Mouse (Mus musculus) A20 (cell line): ENCODE data around the gene Kirrel.

Experiments used
- DNase-seq: peaks from one replicate; pipeline ENCODE4 v3.0.0-alpha.2; 2011; ENCODE audit warnings: low read depth, low spot score

Kirrel gene

GRCm38 (mm10) chr3:87174096-87174768 lies at the start of gene Kirrel:
TSS of gene Kirrel (minus strand) at chr3:87174747.
- DNase-seq = no peak

GRCm38 (mm10) chr3:87223636-87224035 lies 49.1 kb upstream of the Kirrel start:
- DNase-seq = no peak

GRCm38 (mm10) chr3:87222346-87222745 lies 47.8 kb upstream of the Kirrel start:
- DNase-seq = no peak

GRCm38 (mm10) chr3:87215176-87215575 lies 40.6 kb upstream of the Kirrel start:
- no peak for DNase-seq

- peak; percentile 88 for DNase-seq
Observed at GRCm38 (mm10) chr3:87214221-87214864, 39.8 kb upstream of the Kirrel start.

- no peak for DNase-seq
Observed at GRCm38 (mm10) chr3:87206336-87207075, 32.0 kb upstream of the Kirrel start.

GRCm38 (mm10) chr3:87196637-87197036 lies 22.1 kb upstream of the Kirrel start:
- no peak for DNase-seq

GRCm38 (mm10) chr3:87195041-87195440 lies 20.5 kb upstream of the Kirrel start:
- no peak for DNase-seq

GRCm38 (mm10) chr3:87194591-87194990 lies 20.0 kb upstream of the Kirrel start:
- DNase-seq = no peak

- DNase-seq = no peak
Observed at GRCm38 (mm10) chr3:87193756-87194155, 19.2 kb upstream of the Kirrel start.

GRCm38 (mm10) chr3:87193352-87193751 lies 18.8 kb upstream of the Kirrel start:
- no peak for DNase-seq

GRCm38 (mm10) chr3:87176687-87177086 lies 2.1 kb upstream of the Kirrel start:
- DNase-seq = no peak

- DNase-seq = peak; percentile 22
Observed at GRCm38 (mm10) chr3:87175438-87175815, 880 bp upstream of the Kirrel start.

- DNase-seq = no peak
Observed at GRCm38 (mm10) chr3:87174769-87175437, 356 bp upstream of the Kirrel start.

GRCm38 (mm10) chr3:87173486-87174085 lies 961 bp downstream of the Kirrel start:
- DNase-seq = no peak

GRCm38 (mm10) chr3:87173103-87173444 lies 1.5 kb downstream of the Kirrel start:
- DNase-seq = no peak

GRCm38 (mm10) chr3:87172351-87173102 lies 2.0 kb downstream of the Kirrel start:
- DNase-seq = no peak

- DNase-seq = no peak
Observed at GRCm38 (mm10) chr3:87171201-87172100, 3.1 kb downstream of the Kirrel start.

GRCm38 (mm10) chr3:87169402-87170015 lies 5.0 kb downstream of the Kirrel start:
- no peak for DNase-seq

- no peak for DNase-seq
Observed at GRCm38 (mm10) chr3:87168756-87169155, 5.8 kb downstream of the Kirrel start.
